Mouse (Mus musculus): ENCODE results near the gene 4933425L06Rik.

Gene 4933425L06Rik

GRCm38 (mm10) chr13:105081862-105082261 lies at the start of gene 4933425L06Rik:
TSS of gene 4933425L06Rik (plus strand) at chr13:105082122.
- no peak for DNase-seq

GRCm38 (mm10) chr13:105037816-105038215 lies 44.1 kb upstream of the 4933425L06Rik start:
- no peak for DNase-seq

GRCm38 (mm10) chr13:105038334-105038733 lies 43.6 kb upstream of the 4933425L06Rik start:
- DNase-seq: no peak

GRCm38 (mm10) chr13:105043882-105044281 lies 38.0 kb upstream of the 4933425L06Rik start:
- DNase-seq: peak; percentile 39 to 45

- DNase-seq: peak in 1 of 2 experiments; percentile 37
Measured at GRCm38 (mm10) chr13:105047377-105047776, 34.5 kb upstream of the 4933425L06Rik start.

GRCm38 (mm10) chr13:105048662-105049061 lies 33.3 kb upstream of the 4933425L06Rik start:
- peak in 1 of 2 experiments; percentile 37 for DNase-seq

- peak in 1 of 2 experiments; percentile 22 for DNase-seq
Measured at GRCm38 (mm10) chr13:105051432-105051831, 30.5 kb upstream of the 4933425L06Rik start.

GRCm38 (mm10) chr13:105053618-105054017 lies 28.3 kb upstream of the 4933425L06Rik start:
- peak; percentile 52 to 61 for DNase-seq

GRCm38 (mm10) chr13:105054181-105054940 lies 27.6 kb upstream of the 4933425L06Rik start, which contains the start of gene Rgs7bp:
TSS of gene Rgs7bp (minus strand) at chr13:105054930.
- peak; percentile 84 to 87 for DNase-seq

GRCm38 (mm10) chr13:105054941-105055309 lies 27.0 kb upstream of the 4933425L06Rik start:
- DNase-seq: no peak

- DNase-seq: no peak
Measured at GRCm38 (mm10) chr13:105055374-105055773, 26.5 kb upstream of the 4933425L06Rik start.

GRCm38 (mm10) chr13:105066119-105066518 lies 15.8 kb upstream of the 4933425L06Rik start:
- DNase-seq: no peak

GRCm38 (mm10) chr13:105066890-105067845 lies 14.8 kb upstream of the 4933425L06Rik start:
- no peak for DNase-seq

GRCm38 (mm10) chr13:105089276-105089675 lies 7.4 kb downstream of the 4933425L06Rik start:
- no peak for DNase-seq

GRCm38 (mm10) chr13:105096316-105096715 lies 14.4 kb downstream of the 4933425L06Rik start:
- DNase-seq: no peak

- DNase-seq: no peak
Measured at GRCm38 (mm10) chr13:105100705-105101104, 18.8 kb downstream of the 4933425L06Rik start.

- no peak for DNase-seq
Measured at GRCm38 (mm10) chr13:105104385-105104784, 22.5 kb downstream of the 4933425L06Rik start.

- no peak for DNase-seq
Measured at GRCm38 (mm10) chr13:105111599-105111998, 29.7 kb downstream of the 4933425L06Rik start.

GRCm38 (mm10) chr13:105121617-105122016 lies 39.7 kb downstream of the 4933425L06Rik start:
- DNase-seq: no peak

- no peak for DNase-seq
Measured at GRCm38 (mm10) chr13:105122092-105122491, 40.2 kb downstream of the 4933425L06Rik start.

GRCm38 (mm10) chr13:105130080-105130479 lies 48.2 kb downstream of the 4933425L06Rik start:
- no peak for DNase-seq

GRCm38 (mm10) chr13:105132370-105132769 lies 50.4 kb downstream of the 4933425L06Rik start:
- DNase-seq: no peak

- DNase-seq: no peak
Measured at GRCm38 (mm10) chr13:105132776-105133175, 50.9 kb downstream of the 4933425L06Rik start.

Data from cerebellum, adult 18-20 months (tissue).